Mouse (Mus musculus) hindbrain, postnatal 0 days (tissue): ENCODE results near the gene Sbf2. TPM values are rescaled to one million over a fixed set of nuclear protein-coding genes. Genes with fewer than 3 reads are reported as not detected.

Experiments
- ATAC-seq: fragments of 200-750 bp; cut with Nextera tagmentation; 2 replicates; pipeline ENCODE4 v1.8.0; 2017; ENCODE audit warnings: mild to moderate bottlenecking, moderate TSS enrichment, moderate library complexity
- DNase-seq: peaks from one replicate; pipeline ENCODE4 v3.0.0-alpha.2; 2015; ENCODE audit warnings: low spot score
- H3K27ac ChIP-seq: fragments of 300-500 bp; sonication (generic); 2 replicates; pipeline ENCODE4 v1.5.1; 2014; ENCODE audit warnings: mild to moderate bottlenecking
- H3K27me3 ChIP-seq: fragments of 300-500 bp; sonication (generic); 2 replicates; pipeline ENCODE4 v1.6.1; 2014; ENCODE audit warnings: low read length, mixed read lengths; ENCODE audit not compliant: insufficient read depth
- H3K36me3 ChIP-seq: fragments of 300-500 bp; sonication (generic); 2 replicates; pipeline ENCODE4 v1.6.1; 2014; ENCODE audit warnings: low read length, mixed read lengths; ENCODE audit not compliant: insufficient read depth
- H3K4me1 ChIP-seq: fragments of 300-500 bp; sonication (generic); 2 replicates; pipeline ENCODE4 v1.6.1; 2014; ENCODE audit warnings: antibody characterized with exemption, low read length, mixed read lengths; ENCODE audit not compliant: insufficient read depth
- H3K4me2 ChIP-seq: fragments of 300-500 bp; sonication (generic); 2 replicates; pipeline ENCODE4 v1.6.1; 2014; ENCODE audit warnings: low read depth, mild to moderate bottlenecking, low read length, moderate library complexity, mixed read lengths
- H3K4me3 ChIP-seq: fragments of 300-500 bp; sonication (generic); 2 replicates; pipeline ENCODE4 v1.5.1; 2014; ENCODE audit warnings: low read length
- H3K9ac ChIP-seq: fragments of 300-500 bp; sonication (generic); replicated peaks from 2 replicates; pipeline ENCODE4 v1.6.1; 2014; ENCODE audit warnings: mild to moderate bottlenecking, low read length, moderate library complexity, mixed read lengths
- H3K9me3 ChIP-seq: fragments of 300-500 bp; sonication (generic); 2 replicates; pipeline ENCODE4 v1.6.1; 2016; ENCODE audit warnings: low read length, mixed read lengths
- CTCF ChIP-seq: IDR thresholded peaks from 2 replicates; pipeline ENCODE4 v1.5.1; 2016; ENCODE audit warnings: antibody characterized with exemption, control low read depth, low read depth
- WGBS: fragments of 180-500 bp; shearing (Covaris S2); extraction: QIAGEN DNeasy Blood & Tissue Kit; methylation state at CpG from one replicate; pipeline ENCODE4 v1.1.7; 2014; 5-methylcytosine and 5-hydroxymethylcytosine counted together
- polyA plus RNA-seq: library from polyadenylated mRNA; unstranded; fragments of >200 nt; fragmentation: Nextera tagmentation; extraction: Ambion mirVana; gene quantifications from 2 replicates; pipeline ENCODE4 v1.2.1, GENCODE M21; 2015
- total RNA-seq: library from RNA; depleted of rRNA; stranded (reverse); fragments of >200 nt; gene quantifications from 2 replicates; pipeline ENCODE4 v1.2.3, GENCODE M21; 2014

Sbf2 gene
- total and polyA plus RNA-seq, 2 experiments from 2014 or later, result 40.3 to 70.5 TPM

- Histone ChIP-seq H3K36me3 (no peaks in the 10 kb centered on the region), H3K27me3 (no peaks in the 10 kb centered on the region), H3K9me3 (no peaks in the 10 kb centered on the region), H3K9ac (no peak overlapping the region), H3K4me3 (no peak overlapping the region), H3K27ac (no peak overlapping the region), H3K4me1 (no peaks in the 10 kb centered on the region), H3K4me2 (no peak overlapping the region)
- DNase-seq, result peak; percentile 70
- no peak for TF ChIP-seq CTCF
- WGBS, result 65% methylated on average over 4 of the region's 4 CpGs
- no peak for ATAC-seq
These were observed 48.7 kb downstream of the Sbf2 start for GRCm38 (mm10) chr7:110565815-110566549.

- no peak overlapping the region for H3K4me3 ChIP-seq
- TF ChIP-seq CTCF, result no peak
- H3K36me3 ChIP-seq, result peaks cover 3% of the 10 kb centered on the region; the same call in 1 of the 2 replicates
- 89% methylated on average over 1 of the region's 1 CpGs for WGBS
- DNase-seq (no peak), ATAC-seq (no peak)
- H3K27me3 ChIP-seq, result no peaks in the 10 kb centered on the region
- no peak overlapping the region for H3K9ac ChIP-seq
- H3K4me2 ChIP-seq, result no peak overlapping the region
- no peaks in the 10 kb centered on the region for H3K9me3 ChIP-seq
- H3K4me1 ChIP-seq, result no peaks in the 10 kb centered on the region
- H3K27ac ChIP-seq, result no peak overlapping the region
These were observed 53.1 kb downstream of the Sbf2 start for GRCm38 (mm10) chr7:110561647-110562046.

- Histone ChIP-seq H3K4me3 (no peak overlapping the region), H3K27me3 (no peaks in the 10 kb centered on the region), H3K9ac (no peak overlapping the region), H3K27ac (no peak overlapping the region), H3K36me3 (peaks cover 3% of the 10 kb centered on the region; the same call in 1 of the 2 replicates), H3K4me1 (no peaks in the 10 kb centered on the region), H3K9me3 (no peaks in the 10 kb centered on the region), H3K4me2 (no peak overlapping the region)
- ATAC-seq (no peak), DNase-seq (no peak)
- TF ChIP-seq CTCF, result no peak
These were observed 57.7 kb downstream of the Sbf2 start for GRCm38 (mm10) chr7:110557001-110557400.

GRCm38 (mm10) chr7:110556221-110556620 is 58.5 kb downstream of the Sbf2 start:
- H3K4me3 ChIP-seq, result no peak overlapping the region
- ATAC-seq (no peak), DNase-seq (no peak)
- H3K4me1 ChIP-seq, result no peaks in the 10 kb centered on the region
- H3K9me3 ChIP-seq, result no peaks in the 10 kb centered on the region
- H3K27me3 ChIP-seq, result no peaks in the 10 kb centered on the region
- no peak for TF ChIP-seq CTCF
- no peak overlapping the region for H3K4me2 ChIP-seq
- peaks cover 3% of the 10 kb centered on the region; the same call in 1 of the 2 replicates for H3K36me3 ChIP-seq
- no peak overlapping the region for H3K27ac ChIP-seq
- H3K9ac ChIP-seq, result no peak overlapping the region

GRCm38 (mm10) chr7:110555260-110555659 is 59.5 kb downstream of the Sbf2 start:
- no peak overlapping the region for H3K9ac ChIP-seq
- DNase-seq (no peak), ATAC-seq (no peak)
- no peak for TF ChIP-seq CTCF
- no peaks in the 10 kb centered on the region for H3K27me3 ChIP-seq
- H3K4me2 ChIP-seq, result no peak overlapping the region
- H3K9me3 ChIP-seq, result no peaks in the 10 kb centered on the region
- H3K4me1 ChIP-seq, result no peaks in the 10 kb centered on the region
- WGBS, result 97% methylated on average over 1 of the region's 1 CpGs
- H3K36me3 ChIP-seq, result peaks cover 3% of the 10 kb centered on the region; the same call in 1 of the 2 replicates
- no peak overlapping the region for H3K4me3 ChIP-seq
- no peak overlapping the region for H3K27ac ChIP-seq

GRCm38 (mm10) chr7:110548268-110548667 is 66.5 kb downstream of the Sbf2 start:
- 98% methylated on average over 1 of the region's 1 CpGs for WGBS
- Histone ChIP-seq H3K4me3 (no peak overlapping the region), H3K27ac (no peak overlapping the region), H3K4me1 (no peaks in the 10 kb centered on the region), H3K4me2 (no peak overlapping the region), H3K9ac (no peak overlapping the region), H3K36me3 (no peaks in the 10 kb centered on the region), H3K9me3 (no peaks in the 10 kb centered on the region), H3K27me3 (no peaks in the 10 kb centered on the region)
- no peak for ATAC-seq
- peak; percentile 59 for DNase-seq
- TF ChIP-seq CTCF, result peak; percentile 66

- WGBS, result 94% methylated on average over 6 of the region's 6 CpGs
- Histone ChIP-seq H3K27ac (no peak overlapping the region), H3K9me3 (no peaks in the 10 kb centered on the region), H3K9ac (no peak overlapping the region), H3K4me2 (no peak overlapping the region), H3K27me3 (no peaks in the 10 kb centered on the region), H3K4me1 (no peaks in the 10 kb centered on the region), H3K4me3 (no peak overlapping the region), H3K36me3 (no peaks in the 10 kb centered on the region)
- ATAC-seq, result no peak
- no peak for DNase-seq
- TF ChIP-seq CTCF, result no peak
These were observed 71.4 kb downstream of the Sbf2 start for GRCm38 (mm10) chr7:110543341-110543740.
